Mouse (Mus musculus): ENCODE results near the gene Srsf9. TPM values are rescaled to one million over a fixed set of nuclear protein-coding genes. Genes with fewer than 3 reads are reported as not detected.

Gene Srsf9
- 13.5 TPM for polyA plus RNA-seq (2017; shearing (Covaris generic))

DNA sequence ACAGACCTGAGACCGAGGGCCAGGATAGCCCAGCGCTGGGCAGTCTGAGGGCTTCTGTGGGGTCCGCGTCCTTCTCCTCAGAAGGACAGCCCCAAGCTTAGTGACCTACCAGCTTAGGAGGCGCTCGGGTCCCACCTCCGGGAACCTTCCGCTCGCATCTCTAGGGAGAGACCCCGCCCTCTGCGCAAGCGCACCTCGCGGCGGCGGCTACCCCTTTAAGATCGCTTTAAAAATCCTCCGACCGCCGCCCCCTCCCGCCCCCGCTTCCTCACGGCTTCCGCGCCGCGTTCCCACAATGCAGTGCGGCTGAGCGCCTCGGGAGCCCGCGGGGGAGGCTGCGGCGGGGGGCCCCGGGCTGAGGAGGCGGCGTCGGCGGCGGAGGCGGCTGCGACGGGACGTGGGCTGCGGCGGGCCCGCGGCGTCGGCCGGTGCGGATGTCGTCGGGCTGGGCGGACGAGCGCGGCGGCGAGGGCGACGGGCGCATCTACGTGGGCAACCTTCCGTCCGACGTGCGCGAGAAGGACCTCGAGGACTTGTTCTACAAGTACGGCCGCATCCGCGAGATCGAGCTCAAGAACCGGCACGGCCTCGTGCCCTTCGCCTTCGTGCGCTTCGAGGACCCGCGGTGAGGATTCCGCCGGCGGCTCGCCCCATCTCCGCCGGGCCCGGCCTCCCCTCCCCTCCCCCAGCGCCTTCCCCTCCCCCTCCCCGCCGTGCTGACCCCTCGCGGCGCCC lies at the start of gene Srsf9:
Gene Srsf9 (plus strand): TSS at position 303 of the 735 bp plus-strand sequence.

DNA sequence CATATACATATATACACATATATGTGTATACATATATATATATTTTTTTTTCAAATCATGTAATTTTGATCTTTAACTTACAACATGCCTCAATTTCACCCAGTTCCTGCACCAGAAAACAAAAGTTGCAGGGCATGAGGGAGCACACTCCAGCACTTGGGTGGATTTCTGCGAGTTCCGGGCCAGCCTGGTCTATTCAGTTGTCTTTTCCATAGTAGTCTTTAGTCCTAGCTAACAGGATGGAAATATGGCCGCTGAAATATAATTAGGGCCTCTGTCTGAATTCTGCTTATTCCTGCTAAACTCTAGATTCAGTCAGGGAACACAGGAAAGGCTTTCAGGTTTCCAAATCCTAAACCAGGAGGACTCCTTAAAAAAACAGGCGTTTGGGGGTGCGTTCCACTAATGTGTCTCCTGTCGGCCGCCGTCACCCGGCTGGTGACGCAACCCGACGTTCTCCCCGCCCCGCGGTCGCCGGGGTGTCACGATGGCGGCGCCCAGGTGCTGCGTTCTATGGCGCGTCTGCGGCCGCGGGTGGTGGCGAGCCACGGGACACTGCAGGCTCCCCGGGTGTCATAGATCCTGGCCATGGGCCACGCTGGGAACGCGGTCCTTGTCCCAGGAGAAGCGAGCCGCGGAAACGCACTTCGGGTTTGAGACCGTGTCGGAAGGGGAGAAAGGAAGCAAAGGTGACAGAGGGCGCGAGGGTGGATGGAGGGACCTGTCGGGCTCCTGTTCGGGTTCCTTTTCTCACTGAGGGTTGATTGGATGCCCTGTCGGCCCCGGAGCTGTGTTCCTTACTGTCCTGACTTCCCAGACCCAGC lies 47.5 kb upstream of the Srsf9 start, which contains the start of gene Coq5:
Gene Coq5 (plus strand): TSS at position 441 of the 824 bp plus-strand sequence.

DNA sequence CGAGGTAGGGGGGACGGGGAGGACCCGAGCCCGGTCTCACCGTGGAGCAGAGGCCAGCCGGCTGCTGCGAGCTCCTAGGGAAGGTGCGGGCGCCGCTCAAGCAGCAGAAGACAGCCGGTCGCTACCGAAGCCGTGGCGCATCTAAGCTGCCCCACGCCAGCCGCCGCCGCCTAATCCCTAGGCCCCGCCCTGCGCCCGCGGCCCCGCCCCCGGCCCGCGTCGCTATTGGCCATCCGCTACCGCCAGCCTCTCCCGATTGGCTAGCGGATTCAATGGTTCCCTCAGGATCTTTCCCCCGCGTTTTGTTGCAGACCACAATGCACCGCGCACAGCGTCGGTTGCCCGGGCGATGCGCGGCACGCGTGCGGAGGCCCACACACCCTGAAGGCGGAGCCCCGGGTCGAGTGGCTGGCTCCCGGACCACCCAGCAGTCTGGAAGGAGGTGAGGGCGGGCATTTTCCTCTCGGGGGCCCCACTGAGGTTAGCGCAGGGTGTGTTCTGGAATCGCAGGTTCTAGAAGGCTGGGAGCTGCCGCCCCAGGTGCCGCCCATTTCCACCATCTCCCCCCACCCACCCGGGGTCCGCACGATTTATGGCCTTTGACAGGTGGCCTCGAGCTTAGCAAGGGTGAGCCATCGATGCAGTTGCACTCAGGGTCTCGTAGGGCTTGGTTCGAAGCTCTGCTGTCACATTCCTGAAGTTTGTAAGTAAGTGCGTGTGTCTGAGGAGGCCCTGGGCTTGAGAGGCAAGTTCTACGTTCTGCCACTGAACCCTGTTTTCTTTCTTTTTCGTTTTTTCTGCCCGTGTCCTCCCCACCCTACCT lies 26.0 kb upstream of the Srsf9 start, which contains the start of gene Dynll1:
Gene Dynll1 (minus strand): TSS at position 208 of the 823 bp plus-strand sequence.

DNA sequence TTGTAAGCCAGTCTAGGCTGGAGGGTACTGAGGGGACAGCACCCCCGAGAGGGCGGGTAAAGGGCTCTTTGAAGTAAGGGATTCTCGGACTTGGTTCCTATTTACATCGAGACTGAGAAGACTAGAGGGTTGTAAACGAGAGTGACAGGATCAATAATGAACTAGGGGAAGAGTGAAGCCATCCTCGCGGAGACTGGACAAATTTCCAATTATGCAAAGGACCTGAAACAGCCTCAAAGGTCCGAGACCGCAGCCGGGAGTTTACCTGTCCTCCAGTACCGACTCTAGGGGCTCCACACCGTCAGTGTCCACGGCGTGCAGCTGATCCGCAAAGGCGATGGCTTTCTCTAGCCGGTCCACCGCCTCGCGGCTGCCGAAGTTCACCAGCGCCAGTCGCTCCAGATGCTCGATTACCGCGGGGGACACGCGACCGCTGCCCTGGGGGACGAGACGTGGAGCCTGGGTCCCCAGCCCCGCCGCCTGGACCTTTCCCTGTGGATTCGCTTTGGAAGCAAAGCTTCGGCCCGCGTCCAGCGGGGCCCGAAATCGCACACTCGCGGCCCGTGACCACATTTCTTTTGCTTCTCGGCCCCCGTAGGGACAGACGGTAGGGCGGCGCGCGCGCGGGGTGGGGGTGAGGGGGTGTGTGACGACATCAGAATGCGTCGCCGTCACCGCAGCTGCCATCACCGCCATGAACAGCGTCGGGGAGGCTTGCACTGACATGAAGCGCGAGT lies 13.8 kb downstream of the Srsf9 start, which contains the start of the genes Gatc and Triap1:
Gene Gatc (minus strand): TSS at position 602 of the 737 bp plus-strand sequence.
Gene Triap1 (plus strand): TSS at position 649 of the 737 bp plus-strand sequence.

DNA sequence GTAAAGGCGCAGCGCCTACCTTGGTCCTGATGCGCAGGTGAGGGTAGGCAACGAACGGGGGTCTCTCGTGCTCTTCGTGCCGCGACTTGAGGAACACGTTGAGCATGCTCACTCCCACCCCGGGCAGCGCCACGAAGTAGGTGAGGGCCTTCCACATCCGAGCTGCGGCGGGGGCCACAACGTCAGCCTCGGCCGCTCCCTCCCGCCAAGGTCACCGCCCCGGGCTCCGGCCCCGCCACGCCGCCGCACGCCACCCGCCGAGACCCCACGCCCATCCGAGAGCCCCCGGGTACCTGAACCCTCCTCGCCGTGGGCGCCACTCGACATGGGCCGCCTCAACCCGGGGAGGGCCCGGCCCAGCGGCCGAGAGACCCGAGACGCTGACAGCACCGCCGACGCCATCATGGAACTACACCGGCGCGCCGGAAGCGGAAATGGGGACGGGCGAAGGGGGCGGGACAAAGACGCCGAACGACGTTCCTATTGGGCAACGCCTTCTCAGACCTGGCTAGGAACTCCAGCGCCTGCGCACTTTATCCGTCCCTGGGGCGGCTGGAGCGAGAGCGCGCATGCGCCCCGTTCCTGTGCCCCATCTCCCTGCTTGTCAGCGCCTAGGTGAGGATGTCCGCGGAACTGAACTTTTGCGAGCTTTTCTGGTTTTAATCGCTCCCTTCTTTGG lies 21.7 kb downstream of the Srsf9 start, which contains the start of gene Cox6a1:
Gene Cox6a1 (minus strand): TSS at position 436 of the 679 bp plus-strand sequence.

Other genes starting within 250 kb of the Srsf9 start
- 2.6 TPM for gene Gm10401, start 228.9 kb upstream of the Srsf9 start, polyA plus RNA-seq (2017; shearing (Covaris generic))
- 41.4 TPM for gene Acads, start 207.8 kb upstream of the Srsf9 start, polyA plus RNA-seq (2017; shearing (Covaris generic))
- gene Unc119b, start 192.2 kb upstream of the Srsf9 start, polyA plus RNA-seq (2017; shearing (Covaris generic)) = 56.8 TPM
- 67.1 TPM for gene Mlec, start 169.0 kb upstream of the Srsf9 start, polyA plus RNA-seq (2017; shearing (Covaris generic))
- gene Cabp1, start 132.8 kb upstream of the Srsf9 start, polyA plus RNA-seq (2017; shearing (Covaris generic)) = not detected
- 121 TPM for gene Pop5, start 91.3 kb upstream of the Srsf9 start, polyA plus RNA-seq (2017; shearing (Covaris generic))
- 30.9 TPM for gene Rnf10, start 54.3 kb upstream of the Srsf9 start, polyA plus RNA-seq (2017; shearing (Covaris generic))
- gene Coq5, start 47.5 kb upstream of the Srsf9 start, polyA plus RNA-seq (2017; shearing (Covaris generic)) = 52.8 TPM
- gene Dynll1, start 26.2 kb upstream of the Srsf9 start, polyA plus RNA-seq (2017; shearing (Covaris generic)) = 588 TPM
- 22.3 TPM for gene Gatc, start 14.0 kb downstream of the Srsf9 start, polyA plus RNA-seq (2017; shearing (Covaris generic))
- gene Triap1, start 14.0 kb downstream of the Srsf9 start, polyA plus RNA-seq (2017; shearing (Covaris generic)) = 57.2 TPM
- 499 TPM for gene Cox6a1, start 21.8 kb downstream of the Srsf9 start, polyA plus RNA-seq (2017; shearing (Covaris generic))
- not detected for gene Msi1, start 102.4 kb downstream of the Srsf9 start, polyA plus RNA-seq (2017; shearing (Covaris generic))
- gene Pla2g1b, start 139.1 kb downstream of the Srsf9 start, polyA plus RNA-seq (2017; shearing (Covaris generic)) = not detected
- 21.1 TPM for gene Sirt4, start 157.5 kb downstream of the Srsf9 start, polyA plus RNA-seq (2017; shearing (Covaris generic))
- 68.4 TPM for gene Pxn, start 179.5 kb downstream of the Srsf9 start, polyA plus RNA-seq (2017; shearing (Covaris generic))
- 1,732 TPM for gene Rplp0, start 232.3 kb downstream of the Srsf9 start, polyA plus RNA-seq (2017; shearing (Covaris generic))
- gene Gcn1l1, start 238.1 kb downstream of the Srsf9 start, polyA plus RNA-seq (2017; shearing (Covaris generic)) = 59.0 TPM

Data from inflammation-experienced regulatory T-cells, adult 16 weeks (primary cell).